Mouse (Mus musculus): ENCODE results near the gene Tbc1d15.

GRCm38 (mm10) chr10:115232513-115232912 lies 18.8 kb downstream of the Tbc1d15 start:
- TF ChIP-seq CTCF (IDR thresholded peaks at IDR 0.05; ENCODE audit: low read depth, low read length) (no peak), POLR2A (IDR thresholded peaks at IDR 0.05; ENCODE audit: borderline replicate concordance, low read depth, low read length) (no peak)
